Mouse (Mus musculus): Measurements from ENCODE around the gene Dtnb. TPM values are rescaled to one million over a fixed set of nuclear protein-coding genes. Genes with fewer than 3 reads are reported as not detected.

Gene Dtnb
- polyA plus RNA-seq (2012; rRNA removed), result 12.4 and 15.0 TPM in 2 replicates

GRCm38 (mm10) chr12:3571787-3572580, at the start of gene Dtnb:
TSS of gene Dtnb (plus strand) at chr12:3572381.

GRCm38 (mm10) chr12:3805852-3806251, 233.7 kb downstream of the Dtnb start, which contains the start of gene Dnmt3a:
TSS of gene Dnmt3a (plus strand) at chr12:3806007.

Other genes with a start within 250 kb of the Dtnb start
- 2.2 and 2.7 TPM in 2 replicates for gene Kif3c, start 207.2 kb upstream of the Dtnb start, polyA plus RNA-seq (2012; rRNA removed)
- gene Asxl2, start 145.5 kb upstream of the Dtnb start, polyA plus RNA-seq (2012; rRNA removed), result 6.4 and 7.5 TPM in 2 replicates
- gene Dnmt3a, start 233.6 kb downstream of the Dtnb start, polyA plus RNA-seq (2012; rRNA removed), result 11.6 and 11.8 TPM in 2 replicates

Data from colon, adult 2 months (tissue).